Comparison of ENCODE assay signal across 16 mouse cellular contexts in the genomic region with DNA sequence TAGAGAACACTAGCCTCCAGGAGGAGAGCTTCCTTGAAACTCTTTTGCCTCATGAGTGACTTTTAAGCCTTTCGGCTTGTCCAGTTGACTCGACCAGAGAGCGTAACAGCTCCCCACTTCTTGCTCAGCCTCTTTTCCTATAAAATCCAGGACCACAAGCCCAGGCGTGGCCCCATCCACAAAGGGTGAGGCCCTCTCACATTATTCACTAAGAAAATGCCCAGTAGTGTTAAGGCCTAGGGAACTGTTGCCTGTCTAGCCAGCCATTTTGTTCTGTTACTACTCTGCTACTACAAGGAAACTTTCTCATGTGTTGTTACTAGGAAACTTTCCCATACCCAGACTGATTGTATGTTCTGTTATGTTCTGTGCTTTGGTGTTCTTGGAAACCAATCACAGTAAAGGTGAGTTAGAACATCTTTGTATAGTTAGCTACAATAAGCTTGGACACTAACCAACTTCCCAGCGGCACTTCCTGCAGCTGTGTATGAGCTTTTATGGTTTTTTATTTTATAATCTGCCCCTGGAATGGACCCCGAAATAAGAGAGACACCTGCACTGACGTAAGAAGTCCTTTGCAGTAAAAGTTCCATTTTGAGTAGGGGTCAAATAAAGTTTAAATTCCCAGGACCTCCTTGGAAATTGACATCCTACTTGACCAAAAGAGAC.
"Had no signal": no experiment of that assay in that cellular context is flagged by ENCODE, and none has a peak within 500 bp of the region (broad histone marks: within the 10 kb centered on the region; RNA-seq: fewer than 3 reads in every experiment).

No protein-coding gene starts in this region.

- ATAC-seq: liver, postnatal 0 days; lung, postnatal 0 days; midbrain, embryonic 13.5 days had no signal

- H3K4me1 ChIP-seq: kidney, embryonic 15.5 days; limb, embryonic 12.5 days had no signal

- H3K27ac ChIP-seq: kidney, embryonic 15.5 days; limb, embryonic 12.5 days; liver, embryonic 14.5 days; macrophage; midbrain, embryonic 13.5 days had no signal

- H3K27me3 ChIP-seq: kidney, embryonic 15.5 days; limb, embryonic 12.5 days; midbrain, embryonic 13.5 days had no signal

- H3K9me3 ChIP-seq: kidney, embryonic 15.5 days; limb, embryonic 12.5 days; midbrain, embryonic 13.5 days had no signal

- H3K36me3 ChIP-seq: kidney, embryonic 15.5 days; limb, embryonic 12.5 days; midbrain, embryonic 13.5 days had no signal

- DNase-seq: kidney, adult 11 months; kidney, adult 8-10 months; kidney, postnatal 10 days; kidney, postnatal 4 days; layer of hippocampus, adult 9-11 months; liver, postnatal 0 days; lung, embryonic 14.5 days; thymus, adult 18-20 months; thymus, postnatal 36 days had no signal

- H3K4me2 ChIP-seq: kidney, embryonic 15.5 days; limb, embryonic 12.5 days; liver, embryonic 11.5 days; lung, embryonic 14.5 days; midbrain, embryonic 13.5 days had no signal

- H3K9ac ChIP-seq: kidney, embryonic 15.5 days; limb, embryonic 12.5 days; liver, embryonic 14.5 days; liver, postnatal 0 days; lung, embryonic 14.5 days; midbrain, embryonic 13.5 days had no signal

- H3K4me3 ChIP-seq: kidney, embryonic 15.5 days; limb, embryonic 12.5 days; midbrain, embryonic 13.5 days had no signal
